Mouse (Mus musculus) yolk sac, embryonic 10.5 days (tissue): ENCODE results near the gene Sptlc2.
"Not testable (repeated sequence)": the region's sequence is repeated elsewhere in the genome, so short reads cannot be mapped to it uniquely, and the experiment has no call there.

Source experiments
- DNase-seq: peaks from one replicate; pipeline ENCODE4 v3.0.0-alpha.2; 2017; ENCODE audit warnings: low spot score

Sptlc2 gene

DNA sequence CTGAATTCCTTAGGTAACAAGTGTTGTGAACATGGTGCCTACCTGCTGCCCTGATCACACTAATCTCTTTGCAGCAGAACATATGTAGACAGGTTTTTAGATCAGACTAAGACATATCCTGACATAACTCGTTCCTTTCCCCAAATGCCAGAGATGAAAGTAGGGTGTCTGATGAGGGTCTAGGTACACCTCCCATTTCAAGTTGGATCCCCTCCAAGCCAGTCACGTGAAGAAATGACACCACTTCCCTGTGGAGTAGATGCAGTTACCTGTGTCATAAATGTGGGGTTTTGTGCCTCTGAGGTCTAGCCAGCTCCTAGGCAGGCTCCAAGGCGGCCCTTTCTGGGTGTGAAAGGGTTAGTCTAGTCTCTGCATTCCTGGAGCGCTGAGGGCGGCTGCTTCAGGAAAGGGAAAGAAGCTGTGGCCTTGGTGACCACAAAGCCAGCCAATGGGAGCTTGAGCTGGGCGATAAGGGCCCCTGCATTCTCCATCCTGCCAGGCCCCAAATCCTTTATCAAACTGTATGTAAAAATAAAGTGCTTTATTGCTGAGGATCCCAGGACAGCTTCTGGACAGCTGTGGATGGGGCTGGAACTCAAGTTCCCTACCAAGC, 109.9 kb downstream of the Sptlc2 start:
- peak; percentile 29 for DNase-seq

- not testable (repeated sequence) for DNase-seq
Measured at GRCm38 (mm10) chr12:87277251-87277650, 110.9 kb downstream of the Sptlc2 start.

- no peak for DNase-seq
Measured at GRCm38 (mm10) chr12:87274853-87275831, 113.0 kb downstream of the Sptlc2 start.

DNA sequence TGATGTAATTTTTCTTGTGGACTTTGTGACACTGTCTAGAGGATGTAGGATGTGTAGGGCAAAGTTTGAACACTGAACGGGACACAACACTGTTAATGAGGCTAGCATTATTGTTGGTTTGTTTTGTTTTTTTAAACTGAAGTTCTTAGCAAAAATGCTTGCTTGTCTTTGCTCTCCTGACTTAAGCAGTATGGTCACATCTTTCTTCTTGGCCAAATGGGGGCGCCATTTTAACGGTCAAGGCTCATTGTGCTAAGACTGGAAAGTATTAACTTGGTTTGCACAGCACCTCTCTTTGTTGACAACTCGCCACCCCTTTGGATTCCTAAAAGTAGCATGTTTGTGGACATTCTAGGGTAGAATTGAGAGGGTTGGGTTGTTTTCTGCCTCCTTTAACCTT, 120.5 kb downstream of the Sptlc2 start:
- DNase-seq, result no peak

- DNase-seq, result no peak
Measured at GRCm38 (mm10) chr12:87266827-87267603, 121.1 kb downstream of the Sptlc2 start.

- DNase-seq, result peak; percentile 97
Measured at GRCm38 (mm10) chr12:87266108-87266826, 121.9 kb downstream of the Sptlc2 start, which contains the start of the genes Vipas39 and Ahsa1. TSS of gene Vipas39 (minus strand) at chr12:87266256. TSS of gene Ahsa1 (plus strand) at chr12:87266479.

DNA sequence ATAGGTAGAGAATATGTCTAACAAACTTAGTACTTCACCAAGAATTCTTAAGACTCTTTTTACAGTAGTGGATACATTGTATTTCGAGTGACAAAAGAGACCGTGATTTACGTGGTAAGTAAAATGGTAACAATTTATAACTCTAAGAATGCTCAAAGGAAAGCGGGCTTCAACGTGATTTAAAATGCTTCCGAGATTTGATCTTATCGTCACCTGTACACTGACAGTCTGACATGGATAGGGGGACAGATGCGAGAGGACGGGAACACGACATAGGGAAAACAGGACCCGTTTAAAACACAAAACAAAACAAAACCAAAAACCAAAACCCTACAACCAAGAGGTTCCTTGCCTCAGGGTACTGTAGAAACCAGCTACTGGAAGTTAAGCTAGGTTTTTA, 122.7 kb downstream of the Sptlc2 start:
- no peak for DNase-seq

- DNase-seq, result no peak
Measured at GRCm38 (mm10) chr12:87260562-87260961, 127.6 kb downstream of the Sptlc2 start.

- DNase-seq, result no peak
Measured at GRCm38 (mm10) chr12:87256629-87257028, 131.5 kb downstream of the Sptlc2 start.
